Mouse (Mus musculus): ENCODE results near the gene Evc2. TPM values are rescaled to one million over a fixed set of nuclear protein-coding genes. Genes with fewer than 3 reads are reported as not detected.

Evc2 gene
- polyA plus RNA-seq, 1 experiment from 2014 or later: 1.8 TPM

- Histone ChIP-seq H3K4me1 (replicated peaks; ENCODE audit: control insufficient read depth, insufficient read depth, low read length) (no peaks in the 10 kb centered on the region), H3K27ac (ENCODE audit: low read depth, low read length) (no peak overlapping the region), H3K4me2 (replicated peaks; ENCODE audit: low read depth) (no peak overlapping the region), H3K36me3 (ENCODE audit: control insufficient read depth, insufficient read depth) (no peaks in the 10 kb centered on the region), H3K27me3 (replicated peaks; ENCODE audit: control insufficient read depth, insufficient read depth, low read length) (no peaks in the 10 kb centered on the region), H3K4me3 (ENCODE audit: low read depth, low read length) (no peak overlapping the region), H3K9me3 (ENCODE audit: control insufficient read depth) (no peaks in the 10 kb centered on the region), H3K9ac (ENCODE audit: low read depth, low read length) (no peak overlapping the region)
- no peak for TF ChIP-seq CTCF (IDR thresholded peaks at IDR 0.05; ENCODE audit: low read depth)
- ATAC-seq: no peak
- WGBS: 65% methylated on average over 5 of the region's 5 CpGs
Measured at GRCm38 (mm10) chr5:37469031-37469430, 130.7 kb downstream of the Evc2 start.

- WGBS: 83% methylated on average over 4 of the region's 4 CpGs
- H3K36me3 ChIP-seq (ENCODE audit: control insufficient read depth, insufficient read depth): no peaks in the 10 kb centered on the region
- no peak for TF ChIP-seq CTCF (IDR thresholded peaks at IDR 0.05; ENCODE audit: low read depth)
- ATAC-seq: no peak
- no peak overlapping the region for H3K27ac ChIP-seq (ENCODE audit: low read depth, low read length)
- no peaks in the 10 kb centered on the region for H3K9me3 ChIP-seq (ENCODE audit: control insufficient read depth)
- no peak overlapping the region for H3K4me3 ChIP-seq (ENCODE audit: low read depth, low read length)
- H3K27me3 ChIP-seq (replicated peaks; ENCODE audit: control insufficient read depth, insufficient read depth, low read length): no peaks in the 10 kb centered on the region
- no peak overlapping the region for H3K9ac ChIP-seq (ENCODE audit: low read depth, low read length)
- H3K4me1 ChIP-seq (replicated peaks; ENCODE audit: control insufficient read depth, insufficient read depth, low read length): no peaks in the 10 kb centered on the region
- H3K4me2 ChIP-seq (replicated peaks; ENCODE audit: low read depth): no peak overlapping the region
Measured at GRCm38 (mm10) chr5:37471584-37471983, 133.3 kb downstream of the Evc2 start.

GRCm38 (mm10) chr5:37472025-37472608, 133.8 kb downstream of the Evc2 start:
- no peaks in the 10 kb centered on the region for H3K36me3 ChIP-seq (ENCODE audit: control insufficient read depth, insufficient read depth)
- no peak for ATAC-seq
- 65% methylated on average over 3 of the region's 3 CpGs for WGBS
- no peak overlapping the region for H3K9ac ChIP-seq (ENCODE audit: low read depth, low read length)
- H3K4me1 ChIP-seq (replicated peaks; ENCODE audit: control insufficient read depth, insufficient read depth, low read length): no peaks in the 10 kb centered on the region
- TF ChIP-seq CTCF (IDR thresholded peaks at IDR 0.05; ENCODE audit: low read depth): no peak
- H3K27ac ChIP-seq (ENCODE audit: low read depth, low read length): no peak overlapping the region
- H3K4me3 ChIP-seq (ENCODE audit: low read depth, low read length): no peak overlapping the region
- no peak overlapping the region for H3K4me2 ChIP-seq (replicated peaks; ENCODE audit: low read depth)
- H3K27me3 ChIP-seq (replicated peaks; ENCODE audit: control insufficient read depth, insufficient read depth, low read length): no peaks in the 10 kb centered on the region
- no peaks in the 10 kb centered on the region for H3K9me3 ChIP-seq (ENCODE audit: control insufficient read depth)

Other genes with a start within 250 kb of the Evc2 start
- gene Crmp1, start 96.6 kb upstream of the Evc2 start, polyA plus RNA-seq (2015; fragmentation: Nextera tagmentation; extraction: Ambion mirVana): 8.9 and 11.4 TPM in 2 replicates
- gene Evc, start 1.6 kb upstream of the Evc2 start, polyA plus RNA-seq (2015; fragmentation: Nextera tagmentation; extraction: Ambion mirVana): 1.7 and 2.2 TPM in 2 replicates

Measured in intestine, postnatal 0 days (tissue).